Mouse (Mus musculus) erythroblast, adult 5-6 weeks (primary cell): ENCODE measurements around the gene Foxo6. TPM values are rescaled to one million over a fixed set of nuclear protein-coding genes. Genes with fewer than 3 reads are reported as not detected.
A peak's percentile ranks its signal among the peaks of the same experiment; 100 is the strongest.

Source experiments
- ATAC-seq: replicated peaks from 2 replicates; pipeline ENCODE4 v1.8.0; 2016; ENCODE audit warnings: moderate number of reproducible peaks, mild to moderate bottlenecking, moderate TSS enrichment, inconsistent platforms; ENCODE audit not compliant: poor library complexity, low FRiP score, severe bottlenecking
- total RNA-seq, 2 experiments: library from RNA; stranded (forward) in 1 of 2; stranded (reverse) in 1 of 2; fragments of 150-400 nt in 1 of 2; fragments of 200-764, 138-1000 nt in 1 of 2; gene quantifications; 2 replicates each; pipeline versions ENCODE4 v1.2.3 to v1.2.4; 2015 to 2017; ENCODE audit warnings: low replicate concordance in 2 of 2

Gene Foxo6
- not detected in 2 replicates for total RNA-seq (2015; ENCODE audit: low replicate concordance)
- not detected in 2 replicates for total RNA-seq (2017; ENCODE audit: low replicate concordance)

- ATAC-seq, result peak; percentile 58
Measured at GRCm38 (mm10) chr4:120287290-120288111, at the start of gene Foxo6. Gene Foxo6, minus strand, starts transcription at chr4:120287349.

DNA sequence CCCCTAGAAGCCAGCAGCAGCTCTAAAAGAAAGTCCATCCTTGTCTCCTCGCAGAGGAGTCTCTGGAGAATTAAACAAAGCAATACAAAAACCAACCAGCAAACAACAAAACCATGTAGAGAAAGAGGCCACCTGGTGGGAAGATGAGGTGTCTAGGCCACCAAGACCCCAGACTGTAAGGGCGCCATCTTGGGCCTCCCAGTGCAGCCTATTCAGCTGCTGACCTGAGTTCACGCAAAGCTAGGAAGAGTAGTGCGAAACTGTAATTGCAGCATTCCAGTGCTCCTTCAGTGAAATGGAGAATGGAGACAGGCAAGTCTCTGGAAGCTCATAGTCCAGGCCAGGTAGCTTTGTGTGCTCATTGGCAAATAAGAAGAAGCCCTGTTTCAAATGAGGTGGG is 47.2 kb upstream of the Foxo6 start:
- ATAC-seq, result no peak

DNA sequence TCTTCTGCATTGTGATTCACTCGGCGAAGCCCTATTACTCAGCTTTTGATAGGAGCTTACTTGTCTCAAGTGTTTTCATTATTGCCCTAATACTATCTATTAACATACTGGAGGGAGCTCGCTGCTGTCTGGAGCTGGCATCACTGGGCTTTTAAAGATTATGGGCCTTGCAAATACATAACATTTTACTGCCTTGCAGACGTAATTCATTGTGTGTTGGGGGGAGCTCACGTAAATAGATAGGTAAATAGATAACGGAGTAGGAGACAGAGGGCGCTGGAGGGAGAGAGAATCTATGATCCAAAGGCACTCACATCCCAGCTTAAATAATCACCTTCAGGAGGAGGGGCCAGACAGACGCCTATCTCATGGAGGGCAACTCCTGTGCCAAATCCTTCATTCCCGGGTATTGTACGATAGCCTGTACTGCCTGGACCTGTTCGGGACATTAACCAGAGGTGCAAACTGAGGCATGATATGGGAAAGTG is 45.8 kb upstream of the Foxo6 start:
- no peak for ATAC-seq

GRCm38 (mm10) chr4:120332405-120332933 is 45.3 kb upstream of the Foxo6 start:
- ATAC-seq, result no peak

GRCm38 (mm10) chr4:120331992-120332391 is 44.8 kb upstream of the Foxo6 start:
- no peak for ATAC-seq

GRCm38 (mm10) chr4:120331541-120331940 is 44.4 kb upstream of the Foxo6 start:
- ATAC-seq, result no peak

- ATAC-seq, result no peak
Measured at GRCm38 (mm10) chr4:120325748-120326147, 38.6 kb upstream of the Foxo6 start.

- no peak for ATAC-seq
Measured at GRCm38 (mm10) chr4:120325051-120325450, 37.9 kb upstream of the Foxo6 start.

DNA sequence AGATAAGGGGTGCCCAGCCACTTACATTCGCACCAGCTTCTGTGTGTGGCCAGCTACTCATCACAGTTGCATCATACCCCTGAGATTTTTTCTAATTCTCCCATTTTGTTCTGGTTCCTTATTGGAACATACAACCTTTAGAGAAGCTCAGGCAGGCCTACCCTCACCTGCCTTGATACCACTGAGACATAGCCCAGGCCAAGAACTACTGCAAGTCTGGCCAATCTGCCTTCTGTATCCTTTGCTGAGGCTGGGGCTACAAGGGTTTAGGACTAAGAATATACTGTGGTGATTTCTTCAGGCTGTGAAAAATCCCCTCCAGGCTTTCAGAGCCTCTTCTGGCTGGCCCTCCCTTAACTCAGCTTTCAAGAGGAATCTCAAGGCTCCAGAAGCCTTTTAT is 36.7 kb upstream of the Foxo6 start:
- no peak for ATAC-seq

GRCm38 (mm10) chr4:120323198-120323597 is 36.0 kb upstream of the Foxo6 start:
- no peak for ATAC-seq

GRCm38 (mm10) chr4:120317541-120317940 is 30.4 kb upstream of the Foxo6 start:
- ATAC-seq, result no peak

DNA sequence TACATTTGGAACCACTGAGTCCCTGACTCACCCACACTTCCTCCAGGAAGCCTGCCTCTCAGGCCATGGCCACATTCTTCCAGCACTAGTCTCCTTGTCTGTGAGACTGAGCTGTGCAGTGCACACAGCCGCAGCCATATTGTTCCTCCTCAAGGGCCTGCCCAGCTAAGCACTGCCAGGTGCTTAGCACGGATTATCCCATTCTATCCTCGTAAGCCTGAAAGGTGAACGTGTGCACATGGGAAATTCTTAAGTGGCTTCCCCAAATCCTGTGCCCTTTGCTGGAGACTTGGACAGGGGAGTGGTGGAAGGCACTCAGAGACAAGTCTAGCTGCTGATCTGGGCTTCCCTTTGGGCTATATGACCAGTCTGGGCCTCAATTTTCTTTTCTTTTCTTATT is 29.6 kb upstream of the Foxo6 start:
- ATAC-seq, result no peak

- no peak for ATAC-seq
Measured at GRCm38 (mm10) chr4:120314571-120314970, 27.4 kb upstream of the Foxo6 start.

- no peak for ATAC-seq
Measured at GRCm38 (mm10) chr4:120313309-120313708, 26.2 kb upstream of the Foxo6 start.

- ATAC-seq, result no peak
Measured at GRCm38 (mm10) chr4:120304580-120304979, 17.4 kb upstream of the Foxo6 start.

DNA sequence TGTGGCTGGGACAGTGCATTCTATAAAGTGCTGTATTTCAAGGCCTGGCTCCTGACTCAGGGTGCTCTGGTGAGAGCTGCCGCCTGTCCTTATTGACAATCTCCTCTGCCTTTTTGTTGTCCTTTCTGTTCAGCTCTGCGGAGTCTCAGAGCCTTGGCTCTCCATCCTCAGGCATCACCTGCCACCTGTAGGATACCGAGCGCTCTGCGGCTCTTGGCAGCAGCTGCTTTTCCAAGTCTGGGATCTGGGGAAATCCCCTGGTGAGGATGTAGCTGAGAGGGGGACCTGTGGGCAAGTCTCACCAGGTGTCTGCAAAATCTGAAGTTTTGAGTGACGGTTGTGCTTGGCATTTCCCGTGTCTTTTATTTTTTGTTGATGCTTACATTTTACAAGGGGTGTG is 12.1 kb upstream of the Foxo6 start:
- ATAC-seq, result no peak

DNA sequence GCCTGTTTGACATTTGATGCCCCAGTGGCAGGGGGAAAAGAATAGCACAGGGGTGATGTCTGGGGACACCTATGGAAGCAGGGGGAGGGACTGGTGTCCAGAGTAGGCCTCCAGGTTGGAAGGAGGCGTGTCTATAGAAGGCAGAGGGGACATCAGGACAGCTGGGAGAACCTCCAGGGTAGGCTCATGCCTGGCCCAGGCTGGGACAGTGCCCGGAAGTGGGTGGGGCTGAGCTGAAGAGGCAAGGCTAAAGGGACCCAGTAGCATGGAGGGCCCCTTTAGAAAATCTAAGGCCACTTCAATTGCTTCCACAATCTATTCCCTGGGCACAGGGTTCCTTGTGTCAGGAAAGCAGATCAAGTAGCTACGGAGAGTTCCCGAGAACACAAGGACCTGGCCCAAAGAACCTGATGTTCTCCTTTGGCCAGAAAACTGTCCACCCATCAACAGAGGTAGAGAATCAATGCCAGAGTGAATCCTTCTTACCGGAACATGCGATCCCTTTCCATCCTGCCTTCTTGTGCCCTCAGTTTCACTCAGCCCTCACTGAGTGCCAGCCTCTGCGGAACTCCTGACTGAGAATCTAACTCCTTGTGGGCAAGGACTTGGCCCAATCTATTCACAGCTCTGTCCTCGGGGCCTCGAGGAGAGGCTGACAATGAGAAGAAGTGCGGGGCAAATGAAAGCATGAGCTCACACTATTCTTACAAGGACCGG is 4.1 kb upstream of the Foxo6 start:
- no peak for ATAC-seq

DNA sequence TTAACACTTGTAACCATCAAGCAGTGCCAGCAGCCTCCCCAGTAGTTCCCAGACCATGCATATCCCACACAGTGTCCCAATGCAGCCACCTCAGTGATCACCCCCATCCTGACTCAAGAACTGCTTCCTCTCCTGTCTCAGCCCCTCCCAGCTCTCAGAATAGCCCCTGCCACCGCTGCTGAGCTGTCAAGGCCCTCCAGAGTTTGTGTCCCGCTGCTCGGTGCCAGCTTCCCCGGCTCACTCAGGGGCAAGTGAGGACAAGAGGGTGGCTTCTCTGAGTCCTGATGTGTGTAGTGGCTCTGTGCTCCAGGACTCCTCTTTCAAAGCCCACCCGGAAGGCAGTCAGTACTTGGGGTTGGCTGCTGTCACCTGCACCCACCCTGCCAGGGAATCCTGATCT is 3.3 kb upstream of the Foxo6 start:
- no peak for ATAC-seq

- ATAC-seq, result no peak
Measured at GRCm38 (mm10) chr4:120289181-120289965, 2.2 kb upstream of the Foxo6 start.

GRCm38 (mm10) chr4:120286761-120287241 is 348 bp downstream of the Foxo6 start:
- no peak for ATAC-seq
